Mouse (Mus musculus): ENCODE measurements around the gene Itln1. TPM values are rescaled to one million over a fixed set of nuclear protein-coding genes. Genes with fewer than 3 reads are reported as not detected.

Itln1 gene
- total RNA-seq, 2 experiments from 2014 or later, result not detected

DNA sequence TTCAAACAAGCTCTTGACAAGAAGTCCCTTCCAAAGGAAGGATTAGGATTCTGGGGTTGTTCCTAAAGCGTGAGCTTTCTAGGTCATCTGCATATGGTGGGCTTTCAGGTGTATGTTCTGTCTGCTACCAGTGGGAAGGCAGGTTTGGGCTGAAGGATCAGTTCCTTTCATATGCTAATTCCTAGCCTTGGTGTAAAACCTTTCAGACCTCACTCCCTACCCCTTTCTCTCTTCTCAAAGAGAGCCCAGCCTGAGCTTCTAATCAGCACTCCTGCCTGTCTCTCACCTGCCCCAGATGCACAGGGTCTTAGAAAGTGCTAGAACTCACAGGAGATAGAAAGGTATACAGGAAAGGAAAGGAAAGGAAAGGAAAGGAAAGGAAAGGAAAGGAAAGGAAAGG lies 63.6 kb downstream of the Itln1 start:
- no peak for ATAC-seq (replicated peaks; ENCODE audit: low FRiP score, low TSS enrichment, poor library complexity, severe bottlenecking)

DNA sequence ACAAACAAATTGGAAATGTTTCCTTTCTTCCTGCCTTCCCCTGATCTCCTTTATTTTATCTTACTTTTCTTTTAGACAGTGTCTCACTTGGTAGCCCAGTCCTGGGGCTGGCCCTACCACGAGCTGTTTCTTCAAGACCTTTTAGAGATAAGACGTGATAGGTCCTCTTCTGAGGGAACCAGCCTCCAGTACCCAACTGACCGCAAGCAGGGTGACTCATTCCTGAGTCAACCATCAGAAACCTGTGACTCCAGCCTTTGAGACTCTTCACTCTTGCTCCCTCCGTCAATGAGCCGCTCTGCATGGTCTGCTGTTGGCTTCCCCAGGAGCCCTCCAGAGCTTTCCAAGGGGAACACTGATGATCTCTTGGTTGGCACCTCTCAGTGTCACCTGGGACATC lies 64.2 kb downstream of the Itln1 start:
- ATAC-seq (replicated peaks; ENCODE audit: low FRiP score, low TSS enrichment, poor library complexity, severe bottlenecking), result no peak

DNA sequence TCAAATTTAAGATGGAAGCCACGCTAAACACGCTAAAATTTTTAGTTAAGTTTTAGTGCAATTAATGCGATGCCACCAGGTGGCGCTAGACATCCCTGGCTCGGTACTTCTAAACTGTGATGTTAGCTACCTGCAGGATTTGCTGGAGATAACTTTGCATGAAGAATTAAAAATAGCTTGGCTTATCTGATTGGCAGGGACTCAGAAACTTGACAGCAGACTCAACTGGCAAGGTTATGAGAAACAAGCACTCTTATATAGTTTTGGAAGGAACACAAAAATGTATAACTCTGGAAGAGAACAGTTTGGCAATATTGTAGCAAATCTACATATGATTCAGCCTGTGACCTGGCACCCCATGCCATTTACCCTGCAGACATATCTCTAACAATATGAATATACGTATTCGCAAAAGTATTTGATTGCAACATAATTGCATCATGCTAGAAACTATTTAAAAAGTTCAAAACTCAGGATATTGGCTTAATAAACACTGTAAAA lies 64.7 kb downstream of the Itln1 start:
- peak; percentile 59; the same call in 1 of the 2 replicates for ATAC-seq (replicated peaks; ENCODE audit: low FRiP score, low TSS enrichment, poor library complexity, severe bottlenecking)

DNA sequence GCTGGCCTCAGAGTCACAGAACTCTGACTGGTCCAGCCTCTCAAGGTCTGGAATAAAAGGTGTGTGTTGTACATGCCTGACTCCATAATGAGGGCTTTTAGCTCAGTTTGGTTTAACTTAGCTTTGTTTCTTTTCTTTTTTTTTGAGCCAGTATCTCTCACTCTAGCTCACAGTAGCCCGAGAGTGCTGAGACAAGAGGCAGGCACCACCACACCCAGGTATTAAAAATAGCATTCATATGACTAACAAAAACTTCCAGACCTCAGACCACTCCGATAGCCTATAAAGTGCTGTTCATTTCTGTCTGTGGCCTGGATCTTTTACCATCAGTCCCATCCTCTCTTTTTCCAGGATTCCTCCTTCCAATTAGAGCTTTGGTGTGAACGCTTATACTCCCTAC lies 65.4 kb downstream of the Itln1 start:
- no peak for ATAC-seq (replicated peaks; ENCODE audit: low FRiP score, low TSS enrichment, poor library complexity, severe bottlenecking)

Other genes with a start within 250 kb of the Itln1 start
- gene Usp21, start 247.3 kb downstream of the Itln1 start, total RNA-seq (2014; fragmentation: Nextera tagmentation), result 44.1 and 50.1 TPM in 2 replicates
- gene Usp21, start 247.3 kb downstream of the Itln1 start, total RNA-seq (2017), result 16.9 and 33.0 TPM in 2 replicates
- gene Ufc1, start 240.3 kb downstream of the Itln1 start, total RNA-seq (2014; fragmentation: Nextera tagmentation), result 74.8 and 83.3 TPM in 2 replicates
- gene Ufc1, start 240.3 kb downstream of the Itln1 start, total RNA-seq (2017), result 65.6 and 72.6 TPM in 2 replicates
- 22.4 and 38.5 TPM in 2 replicates for gene Dedd, start 206.1 kb downstream of the Itln1 start, total RNA-seq (2014; fragmentation: Nextera tagmentation)
- gene Dedd, start 206.1 kb downstream of the Itln1 start, total RNA-seq (2017), result 13.5 and 23.7 TPM in 2 replicates
- gene Nit1, start 189.6 kb downstream of the Itln1 start, total RNA-seq (2014; fragmentation: Nextera tagmentation), result 10.4 and 22.0 TPM in 2 replicates
- gene Nit1, start 189.6 kb downstream of the Itln1 start, total RNA-seq (2017), result 39.2 and 42.4 TPM in 2 replicates
- 45.1 and 97.3 TPM in 2 replicates for gene Pfdn2, start 189.6 kb downstream of the Itln1 start, total RNA-seq (2014; fragmentation: Nextera tagmentation)
- 66.2 and 101 TPM in 2 replicates for gene Pfdn2, start 189.6 kb downstream of the Itln1 start, total RNA-seq (2017)
- gene Klhdc9, start 174.5 kb downstream of the Itln1 start, total RNA-seq (2014; fragmentation: Nextera tagmentation), result 0.20 TPM in 1 of 2 replicates, not detected in the other
- gene Klhdc9, start 174.5 kb downstream of the Itln1 start, total RNA-seq (2017), result 0.80 TPM in 1 of 2 replicates, not detected in the other
- not detected in 2 replicates for gene Nectin4, start 165.2 kb downstream of the Itln1 start, total RNA-seq (2014; fragmentation: Nextera tagmentation)
- 0.14 and 0.27 TPM in 2 replicates for gene Nectin4, start 165.2 kb downstream of the Itln1 start, total RNA-seq (2017)
- 11.8 and 20.7 TPM in 2 replicates for gene Arhgap30, start 146.3 kb downstream of the Itln1 start, total RNA-seq (2014; fragmentation: Nextera tagmentation)
- gene Arhgap30, start 146.3 kb downstream of the Itln1 start, total RNA-seq (2017), result 18.7 and 28.7 TPM in 2 replicates
- 24.1 and 32.0 TPM in 2 replicates for gene Usf1, start 124.0 kb downstream of the Itln1 start, total RNA-seq (2014; fragmentation: Nextera tagmentation)
- 46.2 and 60.5 TPM in 2 replicates for gene Usf1, start 124.0 kb downstream of the Itln1 start, total RNA-seq (2017)
- gene Tstd1, start 116.4 kb downstream of the Itln1 start, total RNA-seq (2014; fragmentation: Nextera tagmentation), result not detected in 2 replicates
- gene Tstd1, start 116.4 kb downstream of the Itln1 start, total RNA-seq (2017), result 1.1 TPM in 1 of 2 replicates, not detected in the other
- gene F11r, start 97.8 kb downstream of the Itln1 start, total RNA-seq (2014; fragmentation: Nextera tagmentation), result not detected in 2 replicates
- gene F11r, start 97.8 kb downstream of the Itln1 start, total RNA-seq (2017), result 0.38 and 2.3 TPM in 2 replicates
- gene Alyref2, start 31.8 kb downstream of the Itln1 start, total RNA-seq (2014; fragmentation: Nextera tagmentation), result 5.5 and 10.9 TPM in 2 replicates
- gene Alyref2, start 31.8 kb downstream of the Itln1 start, total RNA-seq (2017), result 3.5 and 5.3 TPM in 2 replicates
- 1.8 and 3.9 TPM in 2 replicates for gene Cd244a, start 23.9 kb upstream of the Itln1 start, total RNA-seq (2014; fragmentation: Nextera tagmentation)
- 1.7 and 2.4 TPM in 2 replicates for gene Cd244a, start 23.9 kb upstream of the Itln1 start, total RNA-seq (2017)
- gene Ly9, start 72.1 kb upstream of the Itln1 start, total RNA-seq (2014; fragmentation: Nextera tagmentation), result 2.1 and 4.1 TPM in 2 replicates
- 5.3 and 9.6 TPM in 2 replicates for gene Ly9, start 72.1 kb upstream of the Itln1 start, total RNA-seq (2017)
- 3.8 and 6.5 TPM in 2 replicates for gene Slamf7, start 117.7 kb upstream of the Itln1 start, total RNA-seq (2014; fragmentation: Nextera tagmentation)
- 1.6 and 3.7 TPM in 2 replicates for gene Slamf7, start 117.7 kb upstream of the Itln1 start, total RNA-seq (2017)
- gene Cd48, start 146.7 kb upstream of the Itln1 start, total RNA-seq (2014; fragmentation: Nextera tagmentation), result 26.9 and 36.0 TPM in 2 replicates
- 24.7 and 43.8 TPM in 2 replicates for gene Cd48, start 146.7 kb upstream of the Itln1 start, total RNA-seq (2017)
- 4.9 and 6.2 TPM in 2 replicates for gene Slamf1, start 231.8 kb upstream of the Itln1 start, total RNA-seq (2014; fragmentation: Nextera tagmentation)
- 4.3 and 7.6 TPM in 2 replicates for gene Slamf1, start 231.8 kb upstream of the Itln1 start, total RNA-seq (2017)